Mouse (Mus musculus): ENCODE measurements around the gene Hk2. TPM values are rescaled to one million over a fixed set of nuclear protein-coding genes. Genes with fewer than 3 reads are reported as not detected.
A peak's percentile ranks its signal among the peaks of the same experiment; 100 is the strongest.
"Not testable (repeated sequence)": the region's sequence is repeated elsewhere in the genome, so short reads cannot be mapped to it uniquely, and the experiment has no call there.

Gene Hk2
- total RNA-seq, 2 experiments from 2014 or later, result 268 to 296 TPM

- intact Hi-C loops (cut with DNase I), result no loop called here
- DNase-seq (ENCODE audit: low spot score), result no peak
Measured at GRCm38 (mm10) chr6:82705221-82705620, 69.0 kb downstream of the Hk2 start, which contains the start of gene Pole4. Pole4 (minus strand) TSS chr6:82705365.

DNA sequence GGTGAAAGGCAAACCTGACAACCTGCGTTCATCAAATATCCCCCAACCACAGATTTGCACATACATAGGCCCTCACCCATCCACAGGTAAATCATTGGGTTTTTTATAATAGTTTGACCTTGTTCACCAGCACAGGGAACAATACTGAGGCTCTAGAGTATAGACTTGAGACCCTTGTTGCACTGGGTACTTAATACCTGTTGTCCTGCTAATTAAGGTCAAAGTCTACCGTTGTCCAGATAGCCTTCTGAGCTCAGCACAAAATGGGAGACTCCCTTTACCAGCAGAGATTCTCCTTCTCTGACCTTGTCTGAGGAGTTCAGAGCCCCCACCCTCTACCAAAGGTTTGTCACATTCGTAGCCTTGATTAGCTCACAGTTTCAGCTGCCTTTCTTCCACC, 70.5 kb downstream of the Hk2 start:
- no peak for DNase-seq (ENCODE audit: low spot score)
- intact Hi-C loops (cut with DNase I), result loop anchor here (5.0 kb wide), 1 partner anchor 726 kb away; no protein-coding TSS in a partner anchor

DNA sequence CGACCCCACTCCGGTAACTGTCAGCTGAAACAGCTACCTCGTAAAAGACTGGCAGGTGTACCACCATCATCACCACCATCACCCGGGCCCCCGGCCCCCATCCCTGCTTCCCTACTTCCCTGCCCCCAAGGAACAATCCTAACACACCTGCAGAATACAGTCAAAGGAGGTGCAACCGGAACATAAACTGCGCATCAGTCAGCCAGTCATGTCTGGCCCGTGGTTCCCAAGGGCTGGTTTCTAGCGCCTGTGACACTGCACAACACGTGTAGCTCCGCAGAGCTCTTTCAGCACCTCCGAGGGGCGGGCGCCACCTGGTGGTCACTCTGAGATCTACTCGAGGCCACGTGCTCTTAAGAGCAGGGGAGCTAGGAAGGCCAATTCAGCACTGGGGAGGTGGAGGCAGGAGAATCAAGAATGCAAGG, 71.6 kb downstream of the Hk2 start:
- peak; percentile 42 for DNase-seq (ENCODE audit: low spot score)
- intact Hi-C loops (cut with DNase I), result loop anchor here (5.0 kb wide), 1 partner anchor 725 kb away; no protein-coding TSS in a partner anchor

GRCm38 (mm10) chr6:82701296-82701695, 73.0 kb downstream of the Hk2 start:
- DNase-seq (ENCODE audit: low spot score), result no peak
- intact Hi-C loops (cut with DNase I), result loop anchor here (5.0 kb wide), 1 partner anchor 724 kb away; no protein-coding TSS in a partner anchor

DNA sequence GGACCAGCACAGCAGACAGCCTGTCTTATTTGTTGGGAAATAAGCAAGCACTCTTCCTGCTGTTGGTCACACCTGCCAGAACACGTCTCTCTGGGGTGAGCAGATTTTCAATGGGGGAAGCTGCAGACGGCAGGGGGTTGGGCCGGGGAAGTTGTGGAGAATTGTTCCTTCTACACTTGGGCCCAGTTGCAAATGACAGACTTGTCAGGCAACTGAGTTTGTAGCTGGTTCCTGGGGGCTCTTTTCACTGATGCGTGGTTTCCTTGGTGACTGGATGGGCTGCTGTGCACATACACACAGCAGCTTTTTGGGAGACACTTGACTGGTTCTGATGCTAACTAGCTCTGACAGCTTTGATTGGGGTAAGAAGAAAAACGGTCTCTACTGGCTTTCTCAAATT, 74.4 kb downstream of the Hk2 start:
- no peak for DNase-seq (ENCODE audit: low spot score)
- intact Hi-C loops (cut with DNase I), result loop anchor here (5.0 kb wide), 1 partner anchor 723 kb away; no protein-coding TSS in a partner anchor

DNA sequence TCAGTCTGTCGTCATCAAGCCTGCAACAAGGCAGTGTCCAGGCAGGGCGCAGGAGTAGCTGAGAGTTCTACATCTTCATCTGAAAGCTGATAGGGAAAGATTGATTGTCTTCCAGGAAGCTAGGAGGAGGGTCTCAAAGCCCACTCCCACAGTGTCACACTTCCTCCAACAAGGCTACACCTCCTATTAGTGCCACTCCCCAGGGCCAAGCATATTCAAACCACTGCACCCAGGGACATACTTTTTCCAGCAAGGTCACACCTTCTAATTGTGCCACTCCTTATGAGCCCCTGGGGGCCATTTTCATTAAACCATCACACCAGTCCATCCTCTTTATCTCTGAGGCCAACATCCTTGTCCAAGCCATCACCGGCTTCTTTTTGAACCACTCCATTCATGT, 77.5 kb downstream of the Hk2 start:
- intact Hi-C loops (cut with DNase I), result no loop called here
- no peak for DNase-seq (ENCODE audit: low spot score)

DNA sequence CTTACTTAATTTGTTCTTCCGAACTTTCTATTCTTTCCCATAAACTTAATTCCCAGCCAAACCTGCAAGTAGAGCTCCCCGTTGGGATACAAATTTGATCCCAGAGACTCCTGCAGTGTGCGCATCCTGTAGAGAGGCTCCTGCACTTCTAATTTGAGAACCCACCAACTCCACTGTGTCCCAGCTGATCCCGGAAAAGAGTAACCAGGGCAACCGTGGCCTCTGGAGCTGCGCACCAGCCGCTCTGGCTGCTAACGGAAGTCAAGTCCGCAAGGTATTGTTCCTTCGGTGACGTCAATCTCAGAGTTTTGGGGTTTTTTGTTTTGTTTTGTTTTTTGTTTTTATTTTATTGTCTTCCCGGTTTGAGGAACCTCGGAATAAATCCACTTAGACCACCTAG, 79.6 kb downstream of the Hk2 start:
- no peak for DNase-seq (ENCODE audit: low spot score)
- intact Hi-C loops (cut with DNase I), result no loop called here

DNA sequence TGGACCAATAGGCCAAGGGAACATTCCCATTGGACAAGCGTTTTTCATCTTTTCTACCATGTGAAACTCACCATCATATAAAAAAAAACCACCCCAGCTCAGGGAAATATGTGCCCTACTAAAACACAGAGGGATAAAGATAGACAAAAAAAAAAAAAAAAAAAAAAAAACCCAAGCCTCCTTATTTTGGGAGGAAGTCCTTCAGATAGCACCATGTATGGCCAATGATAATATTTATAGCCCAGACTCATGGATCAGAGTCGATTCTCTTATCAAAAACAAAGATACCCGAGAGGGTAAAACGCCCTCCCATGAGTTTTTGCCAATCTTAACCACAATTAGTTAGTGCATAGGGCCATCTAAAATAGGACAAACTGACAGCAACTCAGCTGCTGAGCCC, 84.8 kb downstream of the Hk2 start:
- intact Hi-C loops (cut with DNase I), result no loop called here
- DNase-seq (ENCODE audit: low spot score), result no peak

DNA sequence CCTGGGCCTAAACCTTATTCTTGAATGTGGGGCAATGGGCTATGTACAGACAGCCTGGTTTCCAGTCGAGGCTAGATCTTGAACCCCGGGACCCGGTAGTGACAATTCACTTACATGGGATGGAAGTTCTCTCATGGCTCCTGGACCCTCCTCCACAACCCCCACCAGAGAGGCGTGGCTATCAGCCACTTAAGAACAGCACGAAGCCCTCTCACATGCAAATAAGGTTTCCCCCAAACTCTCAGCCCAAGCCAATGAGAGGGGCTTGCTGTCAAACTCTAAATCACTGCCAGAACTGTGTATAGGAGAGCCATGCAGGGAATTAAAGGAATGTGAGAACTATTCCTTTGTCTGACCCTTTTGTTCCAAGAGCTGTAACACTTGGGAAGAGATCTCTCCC, 85.7 kb downstream of the Hk2 start:
- intact Hi-C loops (cut with DNase I); DNase-seq (ENCODE audit: low spot score): not testable (repeated sequence)

GRCm38 (mm10) chr6:82684136-82684535, 90.1 kb downstream of the Hk2 start:
- no peak for DNase-seq (ENCODE audit: low spot score)
- intact Hi-C loops (cut with DNase I), result no loop called here

GRCm38 (mm10) chr6:82679286-82679685, 95.0 kb downstream of the Hk2 start:
- intact Hi-C loops (cut with DNase I); DNase-seq (ENCODE audit: low spot score): not testable (repeated sequence)

DNA sequence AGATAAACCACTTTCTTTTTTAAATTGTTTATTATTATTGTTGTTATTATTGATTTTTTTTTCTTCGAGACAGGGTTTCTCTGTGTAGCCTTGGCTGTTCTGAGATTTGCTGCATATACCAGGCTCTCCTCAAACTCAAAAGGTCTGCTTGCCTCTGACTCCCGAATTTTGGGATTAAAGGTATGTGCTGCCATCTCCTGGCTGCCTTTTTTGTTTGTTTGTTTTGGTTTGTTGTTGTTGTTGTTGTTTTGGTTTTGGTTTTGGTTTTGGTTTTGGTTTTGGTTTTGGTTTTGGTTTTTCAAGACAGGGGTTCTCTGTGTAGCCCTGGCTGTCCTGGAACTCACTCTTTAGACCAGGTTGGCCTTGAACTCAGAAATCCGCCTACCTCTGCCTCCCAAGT, 96.6 kb downstream of the Hk2 start:
- DNase-seq (ENCODE audit: low spot score); intact Hi-C loops (cut with DNase I): not testable (repeated sequence)

Other genes with a start within 250 kb of the Hk2 start
- 10 to 100 TPM; 16.8 to 21.0 TPM for gene Pole4, start 69.1 kb downstream of the Hk2 start, total RNA-seq (2021)
- under 1 TPM; 0.34 to 0.47 TPM for gene Sema4f, start 165.3 kb upstream of the Hk2 start, total RNA-seq (2021)
- gene M1ap, start 172.4 kb upstream of the Hk2 start, total RNA-seq (2021), result under 1 TPM in 1 of 2 experiments, not detected in 1; 0.17 TPM

Measured in heart, postnatal 25 days (tissue).